Mouse (Mus musculus) T-cell, adult 2 months (primary cell): ENCODE data around the gene Sgip1.

Experiments
- DNase-seq: peaks from one replicate; pipeline ENCODE4 v3.0.0; 2022; ENCODE audit warnings: low spot score

Gene Sgip1

DNA sequence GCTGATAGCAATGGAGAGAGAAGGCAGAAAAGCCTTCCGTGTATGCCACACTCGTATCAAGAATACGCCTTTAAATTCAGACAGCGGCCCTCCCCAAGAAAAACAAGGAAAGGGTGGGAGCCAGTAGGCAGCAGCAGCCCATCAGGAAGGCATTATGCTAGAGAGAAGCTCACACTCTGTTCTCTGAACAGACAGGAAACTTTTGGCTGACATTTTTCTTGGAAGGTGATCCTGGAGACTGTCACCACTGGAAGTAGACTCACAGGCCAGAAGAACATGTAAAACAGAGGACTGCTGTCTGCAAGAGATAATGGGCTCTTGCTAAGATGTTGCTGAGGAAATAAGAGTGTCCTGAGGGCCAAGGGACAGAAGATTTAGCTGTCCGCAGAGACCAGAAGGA, 158.6 kb downstream of the Sgip1 start:
- no peak for DNase-seq

- DNase-seq: no peak
Measured at GRCm38 (mm10) chr4:102900166-102900565, 159.1 kb downstream of the Sgip1 start.

- DNase-seq: no peak
Measured at GRCm38 (mm10) chr4:102907843-102908427, 166.8 kb downstream of the Sgip1 start.

- no peak for DNase-seq
Measured at GRCm38 (mm10) chr4:102910191-102910590, 169.1 kb downstream of the Sgip1 start.

GRCm38 (mm10) chr4:102913176-102913575, 172.1 kb downstream of the Sgip1 start:
- no peak for DNase-seq

GRCm38 (mm10) chr4:102913700-102914327, 172.7 kb downstream of the Sgip1 start:
- no peak for DNase-seq

DNA sequence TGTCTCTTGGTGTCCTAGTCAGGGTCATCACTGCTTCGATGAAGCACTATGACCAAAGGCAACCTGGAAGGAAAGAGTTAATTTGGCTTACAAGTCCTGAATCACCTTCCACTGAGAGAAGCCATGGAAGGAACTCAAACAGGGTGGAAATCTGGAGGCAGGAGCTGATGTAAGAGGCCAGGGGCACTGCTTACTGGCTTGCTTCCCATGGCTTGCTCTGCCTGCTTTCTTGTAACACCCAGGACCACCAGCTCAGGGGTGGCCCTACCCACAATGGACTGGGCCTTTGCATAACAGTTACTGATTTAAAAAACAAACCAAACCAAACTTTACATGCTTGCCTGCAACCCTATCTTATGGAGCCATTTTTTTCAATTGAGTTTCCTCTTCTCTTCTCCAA, 177.1 kb downstream of the Sgip1 start:
- DNase-seq: no peak

- no peak for DNase-seq
Measured at GRCm38 (mm10) chr4:102929491-102929890, 188.4 kb downstream of the Sgip1 start.

DNA sequence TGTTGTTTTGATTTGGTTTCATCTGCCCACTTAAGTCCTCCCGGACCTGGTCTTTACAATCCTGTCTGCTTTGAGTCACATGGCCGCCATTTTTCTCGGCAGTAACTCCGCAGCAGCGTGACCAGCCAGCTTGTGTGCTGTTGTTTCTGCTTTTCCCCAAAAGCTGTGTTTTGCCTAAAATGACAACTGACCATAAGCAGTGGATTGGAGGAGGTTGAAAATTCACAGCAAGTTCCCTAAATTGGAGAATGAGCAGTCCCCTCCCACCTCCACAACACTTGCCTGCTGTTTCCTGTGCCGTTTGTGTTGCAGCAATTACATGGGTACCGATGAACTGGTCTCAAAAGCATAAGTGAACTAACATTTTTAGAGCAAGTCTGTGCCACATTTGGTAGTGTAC, 189.6 kb downstream of the Sgip1 start:
- peak; percentile 18 for DNase-seq

DNA sequence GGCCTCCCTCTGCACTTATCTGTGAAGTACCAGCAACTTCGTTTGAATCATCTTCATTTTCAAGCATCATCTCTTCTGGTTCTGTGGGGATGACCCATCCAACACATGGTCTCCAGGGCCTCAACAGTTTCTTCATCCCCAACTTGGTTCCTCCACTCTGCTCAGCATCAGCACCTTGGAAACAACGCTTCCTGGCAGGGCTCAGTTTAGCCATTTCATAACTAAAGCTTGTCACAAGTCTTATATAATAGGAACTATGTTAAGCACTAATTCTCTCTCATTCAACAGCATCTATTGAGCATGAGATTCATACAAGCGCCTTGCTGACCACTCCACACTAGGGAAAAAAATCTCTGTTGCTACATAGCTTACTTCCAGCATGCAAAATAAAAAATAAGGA, 199.2 kb downstream of the Sgip1 start:
- no peak for DNase-seq

GRCm38 (mm10) chr4:102940738-102941137, 199.6 kb downstream of the Sgip1 start:
- no peak for DNase-seq

DNA sequence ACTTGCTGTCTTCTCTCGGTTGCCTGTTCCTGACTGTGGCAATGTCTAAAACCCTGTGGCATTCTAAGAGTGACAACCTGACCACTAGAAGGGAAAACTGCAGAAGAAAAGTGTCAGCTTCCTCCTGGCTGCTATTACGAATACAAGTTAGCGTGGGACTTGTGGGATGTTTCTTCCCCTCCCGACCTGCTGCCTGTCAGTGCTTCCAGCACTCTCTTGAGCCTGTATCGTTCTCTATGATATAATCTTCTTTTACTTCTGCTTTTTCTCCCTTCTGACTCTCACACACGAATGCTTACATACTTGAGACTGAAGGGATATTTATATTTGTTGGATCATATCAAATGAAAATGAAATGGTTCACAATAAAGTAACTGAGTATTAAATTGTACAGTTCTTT, 203.2 kb downstream of the Sgip1 start:
- no peak for DNase-seq

DNA sequence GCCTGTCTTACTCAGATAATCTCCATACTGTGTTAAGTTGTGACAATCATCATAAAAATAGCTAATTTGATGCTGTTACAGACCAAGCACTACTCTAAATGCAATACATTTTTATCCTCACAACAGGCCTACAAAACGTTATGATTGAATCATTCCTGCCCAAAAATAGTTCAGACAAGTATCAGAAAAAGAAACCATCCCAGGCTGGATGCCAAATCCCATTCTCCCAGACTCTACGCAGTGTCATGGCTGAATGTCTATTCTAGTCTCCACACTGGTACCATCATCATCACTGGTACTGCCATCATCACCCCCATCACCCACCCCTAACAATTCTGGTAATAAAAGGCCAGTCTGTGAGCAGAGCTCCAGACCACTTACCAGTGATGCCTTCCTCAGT, 211.4 kb downstream of the Sgip1 start:
- no peak for DNase-seq

DNA sequence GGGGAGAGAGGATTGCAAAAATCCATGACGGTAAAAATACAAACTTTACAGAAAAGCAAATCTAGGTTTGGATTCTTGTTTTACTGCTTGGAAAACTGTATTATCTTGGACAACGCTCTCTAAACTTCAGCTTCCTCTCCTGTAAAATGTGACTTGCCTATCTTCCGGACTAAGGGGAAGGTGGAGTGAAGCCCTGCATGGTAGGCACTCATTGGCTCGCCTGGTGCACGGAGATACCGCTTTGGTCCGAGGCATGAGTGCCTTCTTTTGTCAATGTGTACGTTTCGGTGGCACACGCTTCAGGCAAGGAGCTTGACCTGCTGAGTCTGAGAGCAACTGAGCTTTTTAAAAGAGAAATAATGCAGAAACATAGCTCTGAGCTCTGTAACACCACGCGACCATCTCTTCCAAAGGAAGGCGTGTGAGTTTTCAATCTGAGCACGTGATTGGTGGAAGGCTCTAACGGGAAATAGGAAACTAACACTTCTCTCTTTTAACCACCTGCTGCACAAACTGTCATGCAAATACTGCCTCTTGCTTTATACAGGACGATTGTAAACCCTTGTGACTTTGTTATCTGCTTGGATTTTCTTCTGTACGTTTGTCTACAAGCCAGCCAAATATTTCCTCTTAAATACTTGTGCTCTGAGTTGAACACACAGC, 214.3 kb downstream of the Sgip1 start:
- DNase-seq: peak; percentile 15

DNA sequence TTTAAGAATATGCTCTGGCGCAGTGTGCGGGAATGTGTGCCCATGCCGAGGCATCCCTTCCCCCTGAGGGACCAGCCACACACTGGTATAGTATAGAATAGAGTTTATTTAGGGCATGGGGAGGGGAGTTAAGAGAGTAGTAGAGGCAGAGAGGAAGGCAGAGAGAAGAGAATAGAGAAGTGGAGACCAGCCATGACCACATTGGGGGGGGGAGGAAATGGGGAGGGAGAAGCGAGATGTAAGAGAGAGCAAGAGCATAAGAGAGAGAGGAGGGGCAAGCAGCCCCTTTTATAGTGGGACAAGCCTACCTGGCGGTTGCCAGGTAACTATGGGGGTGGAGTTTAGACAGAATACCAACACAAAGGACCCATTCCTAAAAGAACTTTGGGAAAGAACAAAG, 218.3 kb downstream of the Sgip1 start:
- DNase-seq: no peak

GRCm38 (mm10) chr4:102964174-102964573, 223.1 kb downstream of the Sgip1 start:
- no peak for DNase-seq

GRCm38 (mm10) chr4:102967811-102968210, 226.7 kb downstream of the Sgip1 start:
- peak; percentile 71 for DNase-seq

GRCm38 (mm10) chr4:102969599-102969998, 228.5 kb downstream of the Sgip1 start:
- no peak for DNase-seq

GRCm38 (mm10) chr4:102971159-102971558, 230.1 kb downstream of the Sgip1 start:
- no peak for DNase-seq

DNA sequence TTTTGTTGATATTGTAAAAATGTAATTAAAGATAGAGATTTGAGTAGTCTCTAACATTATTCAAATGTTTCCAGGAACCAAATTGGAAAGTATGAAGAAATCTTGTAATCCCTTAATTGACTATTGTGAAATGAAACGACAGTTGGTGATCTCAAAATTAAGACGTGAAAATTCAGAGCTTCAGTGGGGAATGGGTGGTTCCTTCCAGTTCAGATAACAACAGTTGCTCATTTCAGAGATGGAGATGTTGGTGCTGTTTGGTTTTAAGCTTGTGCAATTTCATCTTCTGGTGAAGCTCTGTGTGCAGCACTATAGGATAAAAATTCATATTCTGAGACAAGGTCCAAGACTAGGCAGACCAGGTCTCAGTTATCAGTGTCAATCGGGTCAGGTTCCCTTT, 231.0 kb downstream of the Sgip1 start:
- no peak for DNase-seq

- DNase-seq: no peak
Measured at GRCm38 (mm10) chr4:102974172-102974571, 233.1 kb downstream of the Sgip1 start.

DNA sequence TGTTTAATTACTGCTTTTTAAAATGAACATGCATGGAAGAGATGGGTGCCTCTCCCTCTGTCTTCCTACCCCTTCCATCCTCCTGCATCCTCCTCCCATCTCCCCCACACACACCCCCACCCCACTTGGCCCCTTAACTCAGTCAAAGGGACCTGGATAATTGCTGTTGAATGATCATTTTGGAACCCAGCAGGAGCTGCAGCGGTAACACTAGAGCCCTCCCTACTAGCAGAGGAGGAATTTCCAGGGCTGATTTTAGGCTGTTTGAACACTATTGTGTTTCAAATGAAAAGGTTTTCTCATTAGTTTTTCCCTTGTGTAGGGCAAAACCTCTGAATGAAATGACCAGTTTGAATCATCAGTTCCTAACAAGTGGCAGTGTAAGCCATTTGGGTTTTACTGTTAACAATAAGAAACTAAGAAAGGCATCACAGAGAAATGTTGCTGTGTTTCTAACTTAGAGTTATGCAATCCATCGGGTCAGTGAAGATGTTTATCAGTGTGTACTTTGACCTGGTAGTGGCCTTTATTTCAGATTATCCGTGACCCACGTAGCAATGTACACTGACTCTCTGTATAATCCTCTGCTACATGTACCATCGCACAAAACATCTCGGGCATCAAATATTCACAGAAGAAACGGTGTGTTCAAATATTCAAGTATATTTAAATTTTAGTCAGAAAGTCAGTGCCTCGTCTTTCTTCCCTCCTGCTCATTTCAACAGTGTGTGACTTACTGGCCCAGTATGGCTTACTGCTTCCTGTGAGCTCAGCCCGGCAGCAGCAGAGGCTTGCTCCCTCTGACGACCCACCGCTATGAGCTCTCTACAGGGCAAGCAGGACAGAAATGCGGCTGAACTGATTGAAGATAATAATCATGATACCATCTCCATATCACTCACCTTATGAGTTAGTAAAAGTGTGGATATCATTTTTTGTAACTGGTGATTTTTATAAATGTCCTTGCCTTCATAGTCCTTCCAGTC, 235.5 kb downstream of the Sgip1 start:
- DNase-seq: no peak
